Mouse (Mus musculus): ENCODE results near the gene Srf.

The Srf gene

DNA sequence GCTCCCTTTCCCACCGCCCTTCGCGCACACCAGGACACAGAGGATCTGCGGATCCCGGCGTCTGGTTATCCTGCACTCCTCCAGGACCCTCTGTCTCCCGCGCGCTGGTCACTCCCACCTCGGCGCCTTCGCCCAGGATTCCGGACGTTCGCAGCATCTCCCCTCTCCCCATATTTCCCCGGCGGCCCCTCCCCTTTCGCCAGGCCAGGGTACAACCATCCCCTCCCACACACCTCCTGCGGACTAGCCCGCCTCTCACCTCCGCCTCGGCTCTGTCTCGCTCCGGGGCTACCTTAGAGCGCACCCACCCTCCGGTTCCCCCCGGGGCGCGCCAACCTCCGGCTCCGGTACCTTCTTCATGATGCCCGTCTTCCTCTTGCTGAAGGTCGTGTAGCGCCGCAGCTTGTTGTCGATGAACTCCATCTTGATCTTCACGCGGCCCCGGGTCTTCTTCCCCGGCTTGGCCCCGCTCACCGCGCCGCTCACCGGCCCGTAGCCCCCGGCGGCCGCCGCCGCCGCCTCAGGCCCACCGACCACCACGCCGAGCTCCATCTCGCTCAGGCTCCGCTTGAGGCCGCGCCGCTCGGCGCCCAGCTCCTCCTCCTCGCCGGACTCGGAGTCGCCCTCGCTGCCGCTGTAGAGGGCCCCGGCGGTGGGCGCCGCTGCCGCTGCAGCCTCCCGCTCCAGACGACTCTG is 850 bp downstream of the Srf start:
- peak; percentile 42 for DNase-seq (ENCODE audit: low spot score)

DNA sequence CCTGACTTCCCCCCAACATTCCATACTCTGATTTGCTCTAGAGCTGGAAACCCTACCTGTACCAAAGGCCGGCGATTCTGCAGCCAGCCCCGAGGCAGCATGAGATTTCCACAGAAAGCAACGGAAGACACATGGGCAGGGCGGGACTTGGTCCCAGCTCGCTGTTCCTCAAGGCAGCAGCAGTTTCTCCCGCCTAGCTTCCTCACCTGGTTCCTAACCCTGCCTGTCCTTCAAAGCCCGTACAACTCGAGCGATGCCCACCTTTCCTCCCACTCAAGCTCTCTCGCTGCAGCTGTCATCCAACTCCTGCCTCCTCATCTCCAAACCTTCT is 1.4 kb downstream of the Srf start:
- DNase-seq (ENCODE audit: low spot score), result no peak

DNA sequence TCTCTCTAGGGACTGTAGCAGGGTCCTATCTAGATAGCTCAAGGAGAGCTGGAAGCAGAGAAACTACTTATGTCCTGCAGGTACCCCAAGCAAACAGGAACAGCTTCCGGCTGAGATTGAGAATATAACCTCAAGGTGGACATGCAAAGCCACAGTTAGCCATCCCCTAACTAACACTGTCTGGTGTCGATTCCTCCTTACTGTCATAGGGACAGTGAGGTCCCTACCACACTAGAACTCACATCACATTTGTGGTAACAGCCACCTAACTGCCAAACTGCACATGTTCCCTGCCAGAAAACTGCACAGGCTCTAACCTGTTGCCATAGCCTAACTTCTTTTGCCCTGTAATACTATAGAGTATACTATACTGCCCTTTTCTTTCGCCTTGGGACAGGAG is 2.0 kb downstream of the Srf start:
- no peak for DNase-seq (ENCODE audit: low spot score)

DNA sequence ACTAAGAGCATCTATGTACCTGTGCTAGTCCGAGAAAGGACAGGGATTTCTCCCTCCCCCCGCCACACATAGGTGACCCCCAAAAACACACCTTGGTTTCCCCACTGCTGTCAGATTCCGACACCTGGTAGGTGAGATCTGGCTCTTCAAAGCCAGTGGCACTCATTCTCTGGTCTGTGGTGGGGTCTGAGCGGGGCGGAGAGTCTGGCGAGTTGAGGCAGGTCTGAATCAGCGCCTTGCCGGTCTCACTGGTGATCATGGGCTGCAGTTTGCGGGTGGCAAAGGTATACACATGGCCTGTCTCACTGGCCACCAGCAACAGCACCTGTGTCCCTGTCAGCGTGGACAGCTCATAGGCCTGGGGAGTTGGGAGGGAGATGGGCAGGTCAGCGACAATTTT is 2.5 kb downstream of the Srf start:
- DNase-seq (ENCODE audit: low spot score), result no peak

DNA sequence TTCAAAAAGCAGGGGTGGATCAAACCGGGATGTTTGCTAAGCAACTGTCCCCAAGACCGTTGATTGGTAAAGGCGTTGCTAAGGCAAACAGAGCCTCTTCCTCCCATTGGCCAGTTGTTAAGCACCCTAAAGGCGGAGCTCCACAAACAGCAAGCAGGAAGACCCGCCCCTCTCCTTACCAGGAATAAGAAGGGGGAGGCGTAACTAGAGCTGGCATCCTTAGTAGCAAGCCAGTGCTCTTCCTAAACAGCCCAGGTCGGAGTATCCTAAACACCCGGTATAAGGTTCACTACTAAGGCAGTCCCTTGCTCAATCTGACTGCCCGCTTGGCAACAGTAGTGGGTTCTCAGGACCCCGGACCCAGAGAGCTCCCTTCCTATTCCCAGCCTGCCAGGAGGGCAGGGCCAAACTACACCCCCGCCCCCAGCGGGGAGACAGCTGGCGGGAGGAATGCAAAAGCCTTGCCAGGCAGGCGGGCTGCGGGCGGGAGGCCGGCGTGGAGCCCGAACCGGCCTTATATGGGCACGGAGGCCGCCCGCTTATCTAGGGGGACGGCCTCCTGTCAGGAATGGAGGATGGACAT is 3.0 kb downstream of the Srf start:
- peak; percentile 80 for DNase-seq (ENCODE audit: low spot score)

DNA sequence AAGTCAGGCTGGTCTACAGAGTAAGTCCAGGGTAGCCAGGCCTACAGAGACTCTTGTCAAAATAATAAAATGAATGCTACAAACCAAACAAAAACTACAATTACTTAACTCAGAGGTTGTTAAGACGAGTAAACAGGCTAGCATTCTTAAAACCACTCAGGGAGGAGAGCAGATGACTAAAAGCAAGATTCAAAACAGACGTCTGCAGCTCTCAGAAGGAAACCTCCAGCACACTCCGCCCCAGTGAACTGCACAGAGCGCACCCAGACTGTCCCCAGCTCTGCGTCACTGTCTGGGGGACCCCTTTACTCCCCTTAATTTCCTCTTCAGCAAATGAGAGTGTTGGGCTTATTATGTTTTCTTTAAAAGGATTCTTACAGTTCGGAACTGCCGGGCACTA is 3.8 kb downstream of the Srf start:
- no peak for DNase-seq (ENCODE audit: low spot score)

DNA sequence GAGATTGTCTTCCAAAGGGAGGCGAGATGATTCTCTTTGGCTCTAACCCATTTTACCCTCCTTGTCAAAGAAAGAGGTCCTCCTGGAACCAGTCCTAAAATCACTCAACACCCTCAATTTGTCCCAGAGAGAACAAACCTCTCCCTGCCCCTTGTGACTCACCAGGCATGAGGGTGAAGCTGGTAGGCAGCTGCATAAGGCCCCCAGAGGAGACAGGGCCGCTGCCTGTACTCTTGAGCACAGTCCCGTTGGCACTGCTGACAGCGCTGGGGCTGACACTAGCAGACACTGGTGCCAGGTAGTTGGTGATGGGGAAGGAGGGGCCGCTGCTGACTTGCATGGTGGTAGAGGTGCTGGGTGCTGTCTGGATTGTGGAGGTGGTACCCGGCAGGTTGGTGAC is 4.6 kb downstream of the Srf start:
- no peak for DNase-seq (ENCODE audit: low spot score)

DNA sequence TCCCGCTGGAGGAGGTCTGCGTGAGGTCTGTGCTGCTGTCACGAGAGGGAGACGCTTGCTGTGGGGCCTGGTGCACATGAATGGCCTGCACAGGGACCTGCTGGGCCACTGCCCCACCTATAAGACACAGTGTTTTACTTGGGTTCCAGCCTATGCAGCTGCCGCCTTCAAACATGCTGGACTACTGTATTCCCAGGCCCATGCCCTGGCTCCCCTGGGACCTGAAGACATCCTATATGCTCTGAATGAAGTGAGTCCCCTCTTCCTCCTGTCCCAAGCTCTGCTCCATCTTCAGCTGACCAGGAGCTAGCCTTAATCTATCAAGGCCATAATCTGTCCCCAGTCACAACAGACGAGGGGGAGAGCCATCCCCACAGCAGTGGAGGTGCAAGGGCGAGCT is 5.1 kb downstream of the Srf start:
- DNase-seq (ENCODE audit: low spot score), result no peak

DNA sequence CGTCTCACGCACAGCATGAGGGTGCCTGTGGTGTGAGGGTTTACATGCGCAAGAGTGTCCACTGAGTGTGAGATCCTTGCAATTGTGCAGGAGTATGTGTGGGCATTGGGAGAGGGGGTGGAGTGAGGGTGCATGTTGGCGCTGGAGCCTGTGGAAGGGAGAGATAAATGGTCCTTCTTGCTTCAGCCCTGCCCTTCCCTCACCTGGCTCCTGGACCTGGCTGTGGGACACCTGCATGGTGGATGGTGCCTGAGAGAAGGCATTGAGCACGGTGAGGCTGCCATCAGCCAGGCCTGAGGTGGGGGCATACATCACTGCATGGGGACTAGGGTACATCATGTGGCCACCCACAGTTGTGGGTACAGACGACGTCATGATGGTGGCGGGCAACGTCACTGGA is 6.3 kb downstream of the Srf start:
- DNase-seq (ENCODE audit: low spot score), result no peak

DNA sequence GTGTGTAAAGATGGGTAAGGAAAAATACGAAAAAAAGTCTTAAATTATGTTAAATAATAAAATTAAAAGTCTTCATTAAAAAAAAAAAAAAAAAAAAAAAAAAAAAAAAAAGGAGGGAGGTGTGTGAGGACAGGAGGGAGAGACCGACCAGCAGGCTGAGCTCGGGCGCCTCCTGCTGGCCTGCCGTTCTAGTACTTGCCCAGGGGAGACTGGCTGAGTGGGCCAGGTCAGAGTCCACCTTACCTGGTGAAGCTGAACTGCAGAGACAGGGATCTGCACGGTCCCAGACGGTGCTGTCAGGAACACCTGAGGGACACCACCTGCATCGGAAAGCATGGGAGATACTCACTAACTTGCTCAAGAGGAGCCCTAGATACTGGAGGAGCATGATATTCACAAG is 6.8 kb downstream of the Srf start:
- DNase-seq (ENCODE audit: low spot score), result no peak

DNA sequence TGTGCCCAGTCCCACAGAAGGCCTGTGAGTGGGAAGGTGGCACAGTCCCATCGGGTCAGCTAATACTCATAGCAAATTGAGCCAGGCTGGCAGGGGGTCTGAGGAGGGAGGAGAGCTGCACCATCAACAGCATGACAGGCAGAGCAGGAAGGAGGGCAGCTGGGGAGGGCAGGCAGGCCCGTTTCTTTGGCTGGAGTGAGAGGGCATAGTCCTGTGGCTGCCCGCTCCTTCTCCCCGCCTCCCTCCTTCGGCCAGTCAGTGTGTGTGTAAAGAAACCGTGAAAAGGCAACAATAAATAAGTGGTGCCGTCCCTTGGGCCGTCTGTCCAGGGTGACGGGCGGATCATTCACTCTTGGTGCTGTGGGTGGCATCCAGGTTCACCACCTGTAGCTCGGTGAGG is 7.2 kb downstream of the Srf start:
- DNase-seq (ENCODE audit: low spot score), result no peak

DNA sequence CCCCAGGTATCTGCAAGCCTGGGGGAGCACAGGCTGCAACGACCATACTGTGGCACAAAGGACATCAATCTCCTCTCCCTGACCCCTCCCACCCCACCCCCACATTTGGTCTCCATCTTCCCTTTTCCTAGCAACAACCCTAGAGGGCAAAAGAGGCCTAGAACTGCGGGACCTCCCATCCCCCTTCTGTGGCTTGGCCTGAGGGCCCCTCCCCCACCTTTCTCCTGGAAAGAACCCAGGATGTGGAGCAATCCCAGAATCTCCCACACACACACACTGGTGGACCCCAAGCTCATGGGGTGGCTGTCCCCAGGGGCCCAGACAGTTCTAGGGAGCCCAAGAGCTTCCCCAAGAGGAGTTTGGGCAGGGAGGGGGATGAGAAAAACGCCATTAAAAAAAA is 8.1 kb downstream of the Srf start:
- DNase-seq (ENCODE audit: low spot score), result no peak

DNA sequence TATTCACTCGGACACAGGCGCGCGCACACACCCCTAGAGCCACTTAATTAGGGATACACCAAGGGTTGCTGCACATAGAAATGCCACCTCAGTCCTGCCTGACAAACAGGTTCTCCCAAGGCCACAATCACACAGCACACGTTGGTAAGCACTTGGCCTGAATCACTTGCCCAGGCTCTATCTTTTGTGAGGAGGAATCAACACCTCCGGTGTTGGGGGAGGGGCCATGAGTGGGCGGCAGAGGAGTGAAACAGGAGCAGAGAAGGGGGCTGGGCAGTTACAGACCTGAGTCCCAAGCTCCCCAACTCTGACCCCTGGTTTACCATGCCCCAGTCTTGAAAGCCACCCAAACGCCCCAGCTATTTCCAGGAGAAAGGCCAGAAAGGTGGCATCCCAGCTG is 9.0 kb downstream of the Srf start:
- no peak for DNase-seq (ENCODE audit: low spot score)

DNA sequence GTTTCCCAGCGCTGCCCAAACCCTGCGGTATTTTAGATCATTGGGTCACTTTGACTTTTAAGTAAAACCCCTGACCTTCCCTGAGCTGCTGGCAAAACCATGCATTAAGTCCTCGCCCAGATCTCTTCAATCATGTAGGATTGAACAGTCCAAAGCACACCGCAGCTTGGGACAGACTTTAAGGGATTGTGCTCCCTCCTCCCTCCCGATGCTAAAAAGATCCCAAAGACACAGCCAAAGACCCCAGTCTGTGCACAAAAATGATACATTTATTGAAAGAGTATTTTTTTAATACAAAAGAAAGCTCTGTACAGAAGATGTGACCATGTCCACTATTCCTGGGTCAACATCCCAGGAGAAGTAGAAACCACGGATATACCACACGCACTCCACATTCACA is 9.4 kb downstream of the Srf start:
- DNase-seq (ENCODE audit: low spot score), result no peak

DNA sequence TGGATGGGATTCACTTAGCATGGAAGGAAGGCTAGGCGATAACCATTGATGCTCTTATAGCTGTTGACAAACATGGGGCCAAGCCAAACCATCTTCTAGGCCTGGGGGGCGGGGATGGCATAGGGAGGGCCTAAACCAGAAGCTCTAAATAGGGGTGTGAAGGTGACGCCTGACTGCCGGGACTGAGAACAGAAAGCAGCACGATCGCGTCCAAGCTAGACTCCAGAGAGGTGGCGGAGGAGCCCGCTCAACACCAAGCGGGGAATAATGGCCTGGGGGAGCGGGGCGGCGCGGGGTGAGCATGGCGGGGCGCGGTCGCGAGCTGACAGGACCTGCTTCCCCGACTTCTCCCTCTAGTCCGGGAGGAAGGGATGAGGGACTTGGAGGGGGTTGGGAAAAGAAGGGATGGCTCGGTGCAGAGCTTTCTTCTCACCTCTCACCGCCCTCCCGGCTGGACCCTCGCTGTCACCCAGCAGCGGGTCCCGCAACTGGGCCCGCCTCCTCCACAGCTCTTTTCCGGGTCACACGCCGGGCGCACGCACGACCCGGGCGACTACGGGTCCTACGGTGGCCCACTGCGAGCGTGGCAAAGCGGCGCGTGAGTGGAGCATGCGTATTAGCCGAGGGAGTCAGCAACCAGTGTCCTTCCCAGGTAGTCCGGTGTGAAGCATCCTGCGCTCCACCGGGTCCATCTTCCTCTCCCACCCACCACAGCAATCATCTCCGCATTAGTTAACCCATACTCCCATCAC is 10.0 kb downstream of the Srf start, which contains the start of gene Cul9:
Cul9 (minus strand) TSS at position 576 of the 752 bp plus-strand sequence.
- peak; percentile 56 for DNase-seq (ENCODE audit: low spot score)

DNA sequence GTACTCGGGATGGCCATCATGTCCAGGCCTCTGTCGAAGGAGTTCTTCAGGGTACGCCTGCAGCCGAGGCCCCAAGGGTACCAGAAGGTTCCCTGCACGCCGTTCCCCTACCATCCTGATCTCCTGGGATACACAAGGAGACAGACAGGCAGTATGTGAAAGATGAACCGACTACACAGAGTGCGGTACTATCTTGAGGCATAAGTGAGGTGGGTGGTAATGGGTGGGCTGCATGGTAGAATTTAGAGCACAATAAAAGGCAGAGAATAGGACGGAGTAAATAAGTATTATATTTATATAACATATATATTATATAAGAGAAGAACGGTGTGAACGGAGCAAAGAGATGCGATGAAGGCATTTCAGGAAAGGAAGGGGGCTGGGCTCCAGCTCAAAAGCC is 12.3 kb downstream of the Srf start:
- DNase-seq (ENCODE audit: low spot score), result no peak

DNA sequence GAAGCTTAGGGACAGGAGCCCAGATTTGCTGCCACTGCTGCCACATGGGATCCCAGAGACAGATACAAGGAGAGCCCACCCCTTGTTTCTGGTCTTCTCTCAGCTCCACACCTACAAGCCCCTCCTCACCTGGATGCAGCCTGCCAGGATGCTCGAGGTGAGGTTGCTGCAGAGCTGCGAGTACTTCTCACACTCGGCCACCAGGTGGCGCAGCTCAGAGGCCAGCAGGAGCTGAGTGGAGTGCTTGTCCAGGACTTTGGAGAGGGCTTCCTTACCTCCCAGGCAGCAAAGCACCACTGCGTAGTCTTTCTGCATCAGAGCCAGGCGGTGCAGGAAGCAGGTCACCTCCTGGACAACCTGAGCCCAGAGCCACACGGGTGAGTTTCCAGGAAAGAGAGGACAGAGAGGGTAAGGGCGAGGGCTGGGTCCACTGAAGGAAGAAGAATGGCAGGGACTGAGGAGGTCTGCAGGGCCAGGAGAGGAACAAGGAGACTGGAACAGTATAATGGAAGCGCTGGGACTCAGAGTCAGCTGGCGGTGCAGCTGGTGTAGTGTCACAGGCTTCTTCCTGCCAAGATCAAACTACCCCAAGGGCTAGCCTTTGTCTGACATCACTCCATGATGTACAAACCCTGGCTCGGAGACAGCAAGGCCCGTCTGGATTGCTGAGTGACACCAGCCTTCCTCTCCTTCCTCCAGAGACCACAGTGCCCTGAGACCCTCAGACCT is 30.2 kb downstream of the Srf start:
- DNase-seq (ENCODE audit: low spot score), result peak; percentile 59

DNA sequence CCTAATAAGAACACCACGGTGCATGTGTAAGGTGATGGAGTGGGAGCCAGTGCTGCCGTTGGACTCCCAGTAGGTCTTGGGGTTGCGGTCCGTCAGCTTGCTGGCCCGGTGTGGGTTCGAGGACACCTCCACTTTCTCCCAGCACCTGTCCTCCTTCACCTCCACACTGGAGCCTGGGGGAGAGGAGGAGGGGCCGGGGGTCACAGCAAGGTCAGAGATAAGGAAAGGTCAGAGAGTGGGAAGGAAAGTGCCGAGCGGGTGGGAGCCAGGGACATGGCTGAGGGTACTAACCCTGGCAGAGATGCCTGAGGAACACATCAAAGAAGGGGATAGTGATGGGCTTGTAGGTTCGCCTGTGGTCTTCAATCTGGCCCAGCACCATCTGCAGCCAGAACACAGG is 30.9 kb downstream of the Srf start:
- no peak for DNase-seq (ENCODE audit: low spot score)

DNA sequence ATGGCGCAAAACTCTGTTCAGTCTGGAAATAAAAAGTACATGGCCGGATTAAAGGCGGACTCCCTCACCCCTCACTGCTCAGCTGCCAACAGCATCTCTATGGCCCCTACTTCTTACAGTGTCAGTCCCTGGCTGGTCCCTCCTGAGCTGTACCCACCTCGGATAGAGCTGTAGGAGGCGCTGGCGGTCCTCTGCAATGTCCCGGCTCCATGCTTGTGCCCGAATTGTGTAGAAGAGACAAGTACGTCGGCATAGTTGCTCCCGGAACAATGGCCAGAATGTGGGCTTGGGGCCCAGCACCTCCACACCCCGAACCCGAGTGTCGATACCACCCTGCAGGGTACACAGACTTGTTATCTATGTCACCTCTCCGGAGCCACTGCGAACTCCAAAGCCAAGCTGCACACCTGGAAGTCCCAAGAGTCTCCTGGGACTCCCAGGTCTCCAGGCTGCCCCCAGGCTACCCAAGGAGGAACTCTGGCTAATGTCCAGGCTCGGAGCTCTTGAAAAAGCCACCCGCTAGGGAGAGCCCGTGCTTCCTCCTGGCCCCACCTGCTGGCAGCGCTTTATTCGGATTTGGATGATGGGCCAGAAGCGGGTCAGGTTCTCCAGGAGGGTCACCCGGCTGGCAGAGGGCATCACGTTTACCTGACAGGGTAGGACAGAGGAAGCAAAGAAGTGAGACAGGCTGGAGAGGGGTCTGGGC is 33.9 kb downstream of the Srf start:
- DNase-seq (ENCODE audit: low spot score), result no peak

DNA sequence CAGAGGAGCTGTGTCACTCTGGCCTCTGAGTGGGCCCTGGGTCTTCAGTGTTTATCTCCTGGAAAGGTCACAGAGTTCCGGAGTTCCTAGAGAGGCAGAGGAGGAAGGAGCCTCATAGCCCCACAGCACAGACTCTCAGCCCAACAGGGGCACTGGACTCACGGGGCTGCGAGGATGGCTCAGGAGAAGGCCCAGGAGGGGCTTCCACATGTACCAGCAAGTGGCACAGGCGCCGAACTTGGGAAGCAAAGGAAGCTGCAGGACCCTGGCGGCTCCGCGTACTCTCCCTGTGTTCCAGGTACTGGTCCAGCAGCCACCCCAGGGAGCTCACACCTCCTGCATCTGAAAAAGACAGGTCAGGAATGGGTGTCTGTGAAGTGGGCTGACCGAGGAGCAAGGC is 34.8 kb downstream of the Srf start:
- DNase-seq (ENCODE audit: low spot score), result no peak

DNA sequence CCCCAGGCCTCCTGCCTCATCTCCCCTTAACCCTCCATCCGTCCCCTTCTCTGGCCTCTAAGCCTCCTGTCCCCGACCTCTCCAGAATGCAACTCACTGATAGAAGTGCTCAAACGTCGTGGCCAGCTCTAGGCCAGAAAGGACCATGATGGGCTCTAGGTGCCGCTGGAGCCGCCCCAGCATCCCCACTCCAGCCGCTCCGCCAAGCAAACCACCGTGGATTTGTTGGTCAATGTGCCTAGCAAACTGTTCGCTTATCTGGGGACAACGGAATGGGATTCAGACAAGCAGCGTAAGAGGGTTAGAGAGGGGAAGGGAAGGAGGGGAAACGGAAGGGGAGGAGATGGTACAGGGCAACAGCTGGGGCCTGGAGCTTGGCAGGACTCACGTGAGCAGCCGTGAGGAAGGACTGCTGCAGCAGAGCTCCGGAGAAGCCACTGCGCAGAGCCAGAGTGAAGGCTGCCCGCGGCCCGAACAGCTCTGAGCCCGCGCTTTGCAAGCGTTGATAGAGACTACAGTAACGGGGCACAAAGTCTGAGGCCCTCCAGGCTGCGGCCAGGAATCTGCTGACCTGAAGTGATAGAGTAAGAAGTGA is 35.5 kb downstream of the Srf start:
- no peak for DNase-seq (ENCODE audit: low spot score)

DNA sequence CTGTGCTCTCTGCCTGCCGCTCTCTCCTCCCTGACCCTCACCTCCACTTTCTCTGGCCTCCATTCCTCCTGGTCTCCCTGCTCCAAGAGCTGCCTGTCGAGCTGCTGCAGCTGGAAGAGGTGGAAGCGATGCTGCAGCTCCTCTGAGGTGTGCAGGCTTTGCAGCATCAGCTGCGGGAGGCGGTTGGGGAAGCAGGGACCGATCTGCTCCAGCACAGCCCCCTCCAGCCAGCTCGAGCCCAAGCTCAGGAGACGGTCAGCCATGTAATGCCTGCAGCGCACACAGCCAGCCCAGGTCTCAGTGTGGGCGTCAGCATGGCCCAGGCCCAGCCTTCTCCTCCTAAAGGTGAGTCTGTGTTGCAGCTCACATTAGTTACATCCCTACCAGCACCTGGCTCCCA is 36.0 kb downstream of the Srf start:
- no peak for DNase-seq (ENCODE audit: low spot score)

All from ovary, postnatal 10 days (tissue).